Mouse (Mus musculus) lung, postnatal 0 days (tissue): ENCODE measurements around the gene Ttc21b.

Source experiments
- CTCF ChIP-seq: IDR thresholded peaks from 2 replicates; pipeline ENCODE4 v1.5.1; 2016; ENCODE audit warnings: antibody characterized with exemption, mild to moderate bottlenecking
- EP300 ChIP-seq: IDR thresholded peaks from 2 replicates; pipeline ENCODE4 v1.6.1; 2016; ENCODE audit warnings: antibody characterized with exemption, mild to moderate bottlenecking, control low read depth

DNA sequence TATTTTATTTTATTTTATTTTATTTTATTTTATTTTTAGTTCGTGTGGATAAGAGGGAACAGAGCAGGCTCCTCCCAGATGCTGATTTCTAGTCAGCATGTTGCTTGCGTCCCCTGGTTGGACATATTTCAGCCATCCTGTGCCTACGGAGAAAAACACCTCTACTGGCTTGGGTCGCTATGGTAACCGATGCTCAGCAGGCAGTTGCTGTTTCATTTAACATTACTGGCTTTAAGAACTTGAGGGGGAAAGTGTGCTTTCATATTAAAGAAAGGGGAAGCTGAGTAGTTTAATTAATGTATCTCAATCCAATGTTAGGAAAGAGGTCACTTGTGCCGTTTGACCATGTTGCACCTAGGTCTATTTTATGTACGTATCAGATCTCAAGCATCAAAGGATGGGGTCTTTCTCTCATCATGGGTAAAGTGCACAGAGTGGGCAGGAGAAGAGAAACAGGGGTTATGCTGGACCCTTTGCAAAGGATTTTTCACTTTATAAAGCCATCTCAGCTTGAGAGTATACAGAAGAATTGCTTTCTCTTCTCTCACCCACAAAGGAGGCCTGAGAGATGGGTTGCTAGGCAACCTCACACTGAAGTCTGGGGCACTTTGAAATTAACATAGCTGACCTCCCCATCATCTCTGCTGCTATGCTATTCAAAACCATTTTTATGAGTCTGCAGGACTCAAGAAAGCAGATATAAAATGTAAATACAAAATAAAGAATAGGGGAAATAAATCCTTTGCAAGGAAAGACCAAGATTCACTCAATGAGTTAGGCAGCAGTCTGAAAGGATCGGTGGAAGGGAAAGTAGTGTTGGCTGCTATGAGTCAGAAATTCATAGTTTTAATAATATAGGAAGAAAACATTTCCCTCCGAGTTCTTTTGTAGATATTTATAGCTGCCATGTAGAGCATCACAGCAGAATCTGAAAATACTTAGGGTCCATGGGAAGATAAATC lies 78.2 kb downstream of the Ttc21b start:
- TF ChIP-seq CTCF (no peak), EP300 (no peak)
